Mouse (Mus musculus) urinary bladder, adult 2 months (tissue): Measurements from ENCODE around the gene Mecp2. TPM values are rescaled to one million over a fixed set of nuclear protein-coding genes. Genes with fewer than 3 reads are reported as not detected.
"Not testable (repeated sequence)": the region's sequence is repeated elsewhere in the genome, so short reads cannot be mapped to it uniquely, and the experiment has no call there.

Experiments
- DNase-seq: peaks from one replicate; pipeline ENCODE4 v3.0.0; 2022; ENCODE audit warnings: low spot score
- polyA plus RNA-seq: library from polyadenylated mRNA; depleted of rRNA; stranded (reverse); fragments of >200 nt; gene quantifications from 2 replicates; pipeline ENCODE4 v1.2.3, GENCODE M21; 2012; rRNA removed

Mecp2 gene
- 12.8 and 17.1 TPM in 2 replicates for polyA plus RNA-seq

GRCm38 (mm10) chrX:74135263-74135662 lies at the start of gene Mecp2:
TSS of gene Mecp2 (minus strand) at chrX:74135363.
- not testable (repeated sequence) for DNase-seq

GRCm38 (mm10) chrX:74176959-74177358 lies 41.8 kb upstream of the Mecp2 start, which contains the start of gene Tktl1:
TSS of gene Tktl1 (plus strand) at chrX:74177259.
- no peak for DNase-seq

DNA sequence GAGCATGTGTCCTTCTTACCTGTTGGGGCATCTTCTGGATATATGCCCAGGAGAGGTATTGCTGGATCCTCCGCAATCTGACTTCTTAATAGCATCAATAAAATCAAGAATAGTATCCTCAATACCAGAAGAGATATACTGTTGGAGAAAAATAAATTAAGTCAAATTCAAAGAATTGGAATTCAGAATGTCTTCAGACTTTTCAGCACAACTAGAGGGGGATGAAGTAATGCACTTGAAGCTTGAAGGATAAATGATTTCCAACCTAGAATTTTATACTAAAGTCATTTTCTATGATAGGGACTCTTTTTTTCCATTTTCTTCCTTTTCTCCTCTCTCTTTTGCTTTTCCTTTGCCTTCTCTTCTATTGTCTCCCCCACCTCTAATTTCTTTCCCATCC lies 32.6 kb upstream of the Mecp2 start, which contains the start of gene Tex28:
Gene Tex28, minus strand, starts transcription at position 101 of the 400 bp plus-strand sequence.
- DNase-seq = no peak

GRCm38 (mm10) chrX:74127164-74127563 lies 8.0 kb downstream of the Mecp2 start, which contains the start of gene Opn1mw:
TSS of gene Opn1mw (plus strand) at chrX:74127464.
- no peak for DNase-seq

GRCm38 (mm10) chrX:74124975-74125374 lies 10.2 kb downstream of the Mecp2 start:
- DNase-seq = no peak

DNA sequence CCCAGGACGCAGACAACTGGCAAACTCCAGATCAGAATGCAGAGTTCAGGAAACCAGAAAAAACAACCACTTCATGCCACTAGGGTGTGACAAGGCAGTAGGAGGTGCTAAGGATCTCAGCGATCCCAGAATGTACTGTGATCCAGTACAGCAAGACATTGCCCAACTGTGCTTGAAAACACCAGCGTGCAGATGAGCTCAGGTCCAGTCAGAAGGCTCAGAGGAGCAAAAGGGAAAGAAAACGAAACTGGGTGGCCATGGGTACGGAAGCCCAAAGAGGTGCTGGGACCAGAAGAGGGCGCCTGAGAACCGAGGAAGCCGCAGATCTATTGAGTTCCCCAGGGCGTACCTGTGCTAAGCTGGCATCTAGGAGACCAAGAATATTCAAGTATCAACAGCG lies 19.7 kb downstream of the Mecp2 start:
- DNase-seq = peak; percentile 27

- no peak for DNase-seq
Observed at GRCm38 (mm10) chrX:74114036-74114435, 21.1 kb downstream of the Mecp2 start.

GRCm38 (mm10) chrX:74108747-74109146 lies 26.4 kb downstream of the Mecp2 start:
- no peak for DNase-seq

GRCm38 (mm10) chrX:74105916-74106315 lies 29.2 kb downstream of the Mecp2 start:
- no peak for DNase-seq

- no peak for DNase-seq
Observed at GRCm38 (mm10) chrX:74103457-74104188, 31.5 kb downstream of the Mecp2 start.

DNA sequence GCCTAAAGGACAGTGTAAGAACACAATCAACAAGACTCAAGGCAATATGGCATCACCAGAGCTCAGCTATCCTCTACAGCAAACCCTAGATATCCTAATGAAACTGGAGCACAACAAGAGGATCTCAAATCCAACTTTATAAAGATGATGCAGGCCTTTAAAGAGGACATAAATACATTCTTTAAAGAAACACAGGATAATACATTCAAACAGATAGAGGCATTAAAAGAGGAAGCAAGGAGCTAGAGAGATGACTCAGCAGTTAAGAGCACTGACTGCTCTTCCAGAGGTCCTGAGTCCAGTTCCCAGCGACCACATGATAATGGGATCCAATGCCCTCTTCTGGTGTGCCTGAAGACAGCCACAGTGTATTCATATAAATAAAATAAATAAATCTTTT lies 40.0 kb downstream of the Mecp2 start:
- no peak for DNase-seq

DNA sequence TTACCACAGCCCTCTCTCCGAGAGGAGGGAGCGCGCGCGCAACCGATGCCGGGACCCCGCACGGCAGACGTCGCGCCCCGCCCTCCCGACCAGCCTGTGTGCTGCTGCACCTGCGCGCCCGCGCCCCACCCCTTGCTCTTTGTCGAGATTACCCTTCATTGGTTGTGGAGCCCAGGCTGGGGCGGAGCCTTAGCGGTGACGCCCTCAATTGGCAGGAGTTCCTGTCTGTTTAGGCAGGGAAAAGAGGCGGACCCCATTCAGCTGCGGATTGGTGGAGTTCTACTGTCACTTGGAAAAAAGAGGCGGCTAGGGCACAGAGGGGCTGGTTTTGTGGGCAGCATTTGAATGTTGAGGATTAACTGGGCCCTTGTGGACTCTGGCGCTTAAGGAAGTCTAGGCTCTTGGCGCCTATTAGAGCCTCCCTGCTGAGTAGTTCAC lies 49.5 kb downstream of the Mecp2 start:
- peak; percentile 73 for DNase-seq

- DNase-seq = peak; percentile 58
Observed at GRCm38 (mm10) chrX:74084946-74085498, 50.1 kb downstream of the Mecp2 start.

DNA sequence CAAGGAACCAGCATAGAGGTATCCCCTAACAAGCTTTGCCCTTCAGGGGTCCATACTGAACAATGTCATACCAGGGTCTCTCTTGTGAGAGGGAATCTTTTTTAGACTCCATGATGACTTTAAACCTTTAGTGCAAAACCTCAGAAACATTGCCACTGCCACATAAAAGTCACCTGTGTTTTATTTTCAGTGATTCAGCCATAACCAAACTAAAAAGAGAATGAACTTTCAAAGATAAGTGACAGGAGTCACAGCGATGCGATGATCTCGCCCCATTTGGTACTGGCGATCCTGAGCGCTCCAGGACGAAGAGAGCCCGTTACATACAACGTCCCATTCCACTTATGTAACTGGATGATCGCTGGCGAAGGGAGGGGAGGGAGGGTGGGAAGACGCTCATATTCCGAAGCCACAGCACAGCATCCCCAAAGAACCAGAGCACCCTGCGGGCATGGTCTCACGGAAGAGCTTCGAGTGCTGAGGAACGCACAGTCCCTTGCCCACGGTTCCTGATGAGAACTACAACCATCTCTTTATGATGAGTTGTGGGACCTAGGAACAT lies 50.8 kb downstream of the Mecp2 start:
- no peak for DNase-seq

DNA sequence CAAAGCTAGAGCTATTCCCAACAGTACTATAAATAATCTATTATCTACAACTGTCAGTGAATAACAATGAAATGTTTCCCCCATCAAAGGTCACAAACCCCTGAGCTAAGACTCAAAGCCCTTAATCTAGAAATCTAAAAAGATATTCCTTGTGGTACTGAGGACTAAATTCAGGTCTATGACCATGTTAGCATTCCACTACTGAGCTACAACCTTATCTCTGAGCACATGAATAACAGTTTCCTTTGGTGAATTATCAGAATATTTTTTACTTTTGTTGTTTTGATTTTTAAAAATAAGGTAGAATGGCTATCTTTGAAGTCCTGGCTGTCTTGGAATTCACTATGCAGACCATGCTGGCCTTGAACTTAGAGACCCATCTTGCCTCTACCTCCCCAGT lies 64.4 kb downstream of the Mecp2 start:
- no peak for DNase-seq

DNA sequence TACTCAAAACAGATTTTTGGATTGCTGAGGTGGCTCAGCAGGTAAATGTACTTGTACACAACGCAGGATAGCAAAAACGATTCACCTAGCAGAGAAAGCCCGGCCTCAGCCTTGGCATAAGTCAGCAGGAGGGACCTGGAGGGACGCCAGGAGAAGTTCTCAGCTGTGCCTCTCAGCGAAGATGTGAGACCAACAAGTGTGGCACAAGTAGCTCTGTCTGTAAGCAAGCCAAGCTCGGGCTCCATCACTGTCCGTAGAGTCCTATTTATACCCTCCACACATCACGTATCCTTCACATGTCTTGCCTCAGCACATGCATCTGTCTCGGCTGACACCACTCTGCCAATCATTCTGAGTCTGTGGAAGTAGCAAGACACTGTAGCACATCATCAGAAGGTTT lies 67.3 kb downstream of the Mecp2 start:
- no peak for DNase-seq

- DNase-seq = no peak
Observed at GRCm38 (mm10) chrX:74045107-74045506, 90.1 kb downstream of the Mecp2 start.

- no peak for DNase-seq
Observed at GRCm38 (mm10) chrX:74037702-74038375, 97.3 kb downstream of the Mecp2 start.

DNA sequence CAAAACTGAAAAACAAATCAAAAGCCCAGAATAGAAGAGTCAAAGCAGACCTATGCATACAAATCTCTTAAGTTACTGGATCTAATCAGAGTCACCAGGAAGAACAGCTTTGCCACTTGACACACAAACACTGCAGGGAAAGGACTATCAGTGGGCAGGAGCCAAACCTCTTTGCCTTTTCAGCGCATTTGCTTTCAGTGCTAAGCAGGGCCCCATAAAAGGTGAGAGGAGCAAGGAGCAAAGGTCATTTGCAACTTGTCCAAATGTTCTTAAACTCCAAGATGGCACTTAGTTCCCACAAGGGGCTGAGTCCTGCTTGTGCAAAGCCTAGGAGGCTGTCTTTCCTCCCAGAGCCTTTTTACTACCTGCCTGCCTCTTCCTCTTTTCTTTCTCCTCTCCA lies 105.2 kb downstream of the Mecp2 start:
- DNase-seq = no peak

GRCm38 (mm10) chrX:74023188-74024049 lies 111.7 kb downstream of the Mecp2 start, which contains the start of gene Irak1:
TSS of gene Irak1 (minus strand) at chrX:74023918.
- peak; percentile 66 for DNase-seq

DNA sequence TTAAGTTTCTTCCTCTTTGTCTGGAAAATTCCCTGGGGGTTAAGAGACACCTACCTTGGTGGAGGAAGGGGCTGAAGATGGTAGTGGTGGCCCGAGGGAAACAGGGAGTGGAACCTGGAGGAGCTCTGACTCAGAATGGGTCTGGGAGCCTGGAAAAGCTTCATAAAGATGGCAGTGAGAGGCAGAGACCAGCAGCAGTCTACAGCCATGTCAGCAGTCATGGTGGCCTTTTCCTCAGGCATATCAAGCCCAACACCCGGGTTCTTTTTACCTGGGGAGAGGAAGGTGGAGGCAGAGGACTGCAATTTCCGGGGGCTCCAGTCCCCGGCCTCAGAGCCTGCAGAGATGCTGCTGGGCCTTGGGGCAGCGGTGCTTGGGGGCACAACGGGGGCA lies 112.4 kb downstream of the Mecp2 start:
- no peak for DNase-seq
